Mouse (Mus musculus): ENCODE data around the gene Arhgap32. TPM values are rescaled to one million over a fixed set of nuclear protein-coding genes. Genes with fewer than 3 reads are reported as not detected.
"Not testable (repeated sequence)": the region's sequence is repeated elsewhere in the genome, so short reads cannot be mapped to it uniquely, and the experiment has no call there.

Gene Arhgap32
- polyA plus RNA-seq, 1 experiment from 2014 or later, result 4.3 TPM

- 86% methylated on average over 3 of the region's 3 CpGs for WGBS
- no peaks in the 10 kb centered on the region for H3K27me3 ChIP-seq (ENCODE audit: insufficient read depth, poor library complexity, severe bottlenecking)
- H3K27ac ChIP-seq, result no peak overlapping the region
- H3K9me3 ChIP-seq, result no peaks in the 10 kb centered on the region
- no peak for DNase-seq (ENCODE audit: low spot score)
- H3K36me3 ChIP-seq, result no peaks in the 10 kb centered on the region
- peaks cover 30% of the 10 kb centered on the region for H3K4me1 ChIP-seq
- no peak overlapping the region for H3K4me3 ChIP-seq
Measured at GRCm38 (mm10) chr9:32143451-32143850, 27.5 kb downstream of the Arhgap32 start.

DNA sequence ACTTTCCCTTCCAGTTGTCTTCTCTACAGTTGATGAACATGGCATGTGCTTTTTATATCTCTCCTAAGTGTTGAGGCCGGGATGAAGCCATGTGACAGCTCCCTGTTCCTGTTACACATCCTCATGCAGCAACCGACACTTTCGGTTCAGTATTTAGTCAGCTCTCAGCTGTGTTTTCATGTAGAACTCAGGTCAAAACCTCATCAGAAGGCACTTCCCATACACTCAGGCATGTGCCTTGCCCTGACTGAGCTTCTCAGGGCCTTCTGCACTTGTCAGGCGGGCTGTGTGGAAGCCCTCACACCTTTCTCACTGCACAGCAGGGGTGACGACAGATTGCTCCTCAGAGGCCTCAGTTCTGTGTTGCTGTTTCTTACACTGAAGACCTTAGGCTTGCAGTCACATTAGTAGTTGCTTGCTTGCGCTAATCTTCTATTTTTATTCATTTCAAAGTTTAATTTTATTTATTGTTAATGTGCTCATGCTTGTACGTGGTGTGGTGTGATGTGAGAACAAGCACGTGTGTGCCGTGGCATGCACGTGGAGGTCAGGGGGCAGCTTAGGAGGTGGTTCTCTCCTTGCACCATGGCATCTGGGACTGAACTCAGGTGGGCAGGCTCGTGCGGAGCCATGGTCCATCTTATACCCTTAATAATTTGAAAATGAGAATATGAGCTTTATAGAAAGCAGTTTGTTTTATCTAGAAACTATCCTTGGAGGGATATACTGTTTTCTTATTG is 30.5 kb downstream of the Arhgap32 start:
- DNase-seq (ENCODE audit: low spot score), result peak; percentile 80
- Histone ChIP-seq H3K4me1 (peaks cover 41% of the 10 kb centered on the region), H3K9me3 (no peaks in the 10 kb centered on the region), H3K36me3 (no peaks in the 10 kb centered on the region), H3K27me3 (ENCODE audit: insufficient read depth, poor library complexity, severe bottlenecking) (no peaks in the 10 kb centered on the region), H3K27ac (peak overlapping the region; percentile 65), H3K4me3 (peak overlapping the region; percentile 5; the same call in 1 of the 2 replicates)
- WGBS, result 38% methylated on average over 12 of the region's 12 CpGs

DNA sequence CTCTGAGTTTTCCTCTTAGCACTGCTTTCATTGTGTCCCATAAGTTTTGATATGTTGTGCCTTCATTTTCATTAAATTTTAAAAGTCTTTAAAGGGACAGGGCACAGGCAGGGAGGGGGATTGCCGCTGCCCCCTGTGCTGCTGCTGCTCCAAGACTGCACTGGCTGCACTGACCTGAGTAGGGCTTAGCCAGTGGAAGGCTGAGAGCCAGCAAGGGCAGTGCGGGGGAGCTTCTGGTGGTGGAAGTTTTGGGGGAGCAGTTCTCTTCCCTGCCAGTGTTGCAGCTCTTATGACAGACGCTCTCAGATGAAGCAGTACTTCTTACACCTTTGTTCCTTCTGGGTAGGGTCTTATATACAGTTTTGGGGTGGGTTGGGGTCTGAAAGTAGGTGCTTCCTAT is 33.3 kb downstream of the Arhgap32 start:
- H3K27ac ChIP-seq, result no peak overlapping the region
- DNase-seq (ENCODE audit: low spot score), result no peak
- no peak overlapping the region for H3K4me3 ChIP-seq
- H3K36me3 ChIP-seq, result no peaks in the 10 kb centered on the region
- H3K9me3 ChIP-seq, result no peaks in the 10 kb centered on the region
- peaks cover 32% of the 10 kb centered on the region for H3K4me1 ChIP-seq
- H3K27me3 ChIP-seq (ENCODE audit: insufficient read depth, poor library complexity, severe bottlenecking), result no peaks in the 10 kb centered on the region
- WGBS, result 78% methylated on average over 3 of the region's 3 CpGs

DNA sequence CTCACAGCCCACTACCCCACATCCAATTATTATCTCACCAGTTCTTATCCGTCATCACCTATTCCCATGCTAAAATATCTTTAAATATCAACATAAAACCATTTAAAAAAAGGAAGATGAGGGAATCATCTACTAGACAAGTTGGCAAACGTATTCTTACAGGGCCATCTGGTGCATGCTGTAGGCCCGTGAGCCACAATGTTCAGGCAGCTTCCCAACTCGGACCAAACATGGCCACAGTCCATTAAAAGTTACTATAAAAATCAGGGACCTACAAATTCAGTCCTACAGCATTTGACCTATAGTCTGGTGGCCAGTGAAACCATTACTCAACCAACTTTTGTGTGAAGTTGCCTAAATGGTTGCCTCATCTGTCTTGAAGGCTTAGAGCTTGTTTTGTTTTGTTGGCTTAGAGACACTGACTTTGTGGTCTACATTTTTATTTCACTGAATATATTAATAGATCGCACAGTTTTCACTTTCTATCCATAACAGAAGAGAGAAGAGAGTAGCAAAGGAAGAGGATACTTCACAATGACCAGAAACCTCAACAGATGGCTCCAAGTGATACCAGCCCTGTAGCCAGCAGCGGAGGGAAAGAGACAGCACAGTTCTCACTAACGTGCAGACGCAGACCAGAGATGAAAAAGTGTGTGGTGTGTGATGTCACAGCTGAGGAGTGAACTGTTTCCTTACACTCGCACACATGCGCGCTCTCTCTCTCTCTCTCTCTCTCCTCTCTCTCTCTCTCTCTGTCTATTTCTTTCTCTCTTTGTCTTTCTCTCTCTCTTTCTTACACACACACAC is 34.1 kb downstream of the Arhgap32 start:
- Histone ChIP-seq H3K27ac (no peak overlapping the region), H3K9me3 (no peaks in the 10 kb centered on the region), H3K4me3 (no peak overlapping the region), H3K4me1 (peaks cover 32% of the 10 kb centered on the region), H3K27me3 (ENCODE audit: insufficient read depth, poor library complexity, severe bottlenecking) (no peaks in the 10 kb centered on the region), H3K36me3 (no peaks in the 10 kb centered on the region)
- no peak for DNase-seq (ENCODE audit: low spot score)
- WGBS, result 80% methylated on average over 11 of the region's 11 CpGs

- no peak overlapping the region for H3K4me3 ChIP-seq
- no peaks in the 10 kb centered on the region for H3K36me3 ChIP-seq
- H3K9me3 ChIP-seq, result no peaks in the 10 kb centered on the region
- H3K27me3 ChIP-seq (ENCODE audit: insufficient read depth, poor library complexity, severe bottlenecking), result no peaks in the 10 kb centered on the region
- no peak for DNase-seq (ENCODE audit: low spot score)
- WGBS, result 70% methylated on average over 3 of the region's 3 CpGs
- H3K27ac ChIP-seq, result no peak overlapping the region
- peaks cover 8% of the 10 kb centered on the region; the same call in 1 of the 2 replicates for H3K4me1 ChIP-seq
Measured at GRCm38 (mm10) chr9:32154727-32155371, 38.9 kb downstream of the Arhgap32 start.

DNA sequence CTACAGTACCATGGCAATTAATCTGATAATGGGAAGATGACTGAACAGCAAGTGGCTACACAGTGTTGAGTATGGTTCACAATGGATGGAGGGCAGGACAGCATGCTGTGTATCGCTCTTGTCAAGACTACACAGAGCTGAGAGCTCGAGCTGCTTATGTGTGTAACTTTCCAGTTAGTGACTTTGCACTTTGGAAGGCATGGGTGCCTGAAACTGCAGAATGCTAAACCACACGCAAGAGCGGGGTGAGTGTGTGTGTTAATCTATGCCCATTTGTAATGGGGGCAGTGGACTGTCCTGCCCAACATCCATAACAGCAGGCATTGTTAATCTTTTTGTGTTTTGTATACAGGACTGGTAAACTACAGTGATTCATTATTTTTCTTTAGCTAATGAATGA is 40.8 kb downstream of the Arhgap32 start:
- Histone ChIP-seq H3K36me3 (no peaks in the 10 kb centered on the region), H3K4me3 (no peak overlapping the region), H3K4me1 (peaks cover 18% of the 10 kb centered on the region), H3K9me3 (no peaks in the 10 kb centered on the region), H3K27ac (no peak overlapping the region), H3K27me3 (ENCODE audit: insufficient read depth, poor library complexity, severe bottlenecking) (no peaks in the 10 kb centered on the region)
- WGBS, result 89% methylated on average over 4 of the region's 4 CpGs
- DNase-seq (ENCODE audit: low spot score), result no peak

DNA sequence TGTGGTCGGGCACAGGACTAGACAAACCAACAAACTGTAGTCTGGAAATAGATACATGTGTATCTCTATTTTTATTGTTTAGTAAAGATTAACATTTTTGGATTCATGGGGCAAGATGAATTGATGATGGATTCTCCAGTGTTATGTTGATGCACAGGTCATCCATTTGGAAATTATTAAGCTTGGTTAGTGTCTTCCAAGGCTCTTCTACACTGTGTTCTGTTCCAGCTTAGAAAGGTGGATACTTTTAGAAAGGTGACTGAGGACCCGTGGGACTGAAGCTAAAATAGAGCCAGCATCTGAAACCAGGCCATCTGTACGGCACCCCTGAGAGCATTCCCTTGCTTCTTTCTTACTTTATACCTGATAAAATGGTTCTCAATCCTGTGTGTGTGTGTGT is 41.3 kb downstream of the Arhgap32 start:
- WGBS, result 49% methylated on average over 3 of the region's 3 CpGs
- H3K36me3 ChIP-seq, result no peaks in the 10 kb centered on the region
- H3K27me3 ChIP-seq (ENCODE audit: insufficient read depth, poor library complexity, severe bottlenecking), result no peaks in the 10 kb centered on the region
- H3K4me3 ChIP-seq, result no peak overlapping the region
- no peak for DNase-seq (ENCODE audit: low spot score)
- H3K9me3 ChIP-seq, result no peaks in the 10 kb centered on the region
- H3K27ac ChIP-seq, result no peak overlapping the region
- H3K4me1 ChIP-seq, result peaks cover 18% of the 10 kb centered on the region

DNA sequence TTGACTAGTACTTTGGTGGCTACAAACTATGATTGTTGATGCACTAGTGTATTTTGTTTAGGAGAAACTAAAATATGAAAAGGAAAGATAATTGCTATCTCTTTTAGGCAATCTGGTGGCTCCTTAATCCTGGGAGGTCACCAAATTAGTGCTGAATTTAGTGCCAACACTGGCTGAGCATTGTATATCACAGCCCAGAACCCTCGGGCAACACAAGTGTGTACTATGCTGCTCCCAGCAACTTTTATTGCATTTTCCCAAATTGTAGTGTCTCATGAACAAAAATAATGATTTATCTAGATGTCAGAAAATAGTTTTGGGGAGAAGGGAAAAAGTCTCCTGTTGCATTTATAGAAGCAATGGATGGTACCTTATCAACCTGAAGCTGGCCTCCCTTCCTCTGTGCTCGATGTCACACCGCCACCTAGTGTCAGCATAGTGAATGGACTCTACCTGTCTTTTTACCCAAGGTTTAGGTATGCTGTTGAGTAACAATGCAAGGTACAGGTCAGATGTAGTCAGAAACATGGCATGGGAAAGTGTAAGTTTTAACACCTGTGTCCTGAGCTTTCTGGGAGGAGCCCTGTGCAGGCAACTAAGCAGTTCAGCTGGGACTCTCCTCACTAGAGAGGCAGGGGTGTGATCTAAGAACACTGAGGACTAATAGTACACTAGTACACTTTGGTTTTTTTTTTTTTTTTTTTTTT is 43.1 kb downstream of the Arhgap32 start:
- Histone ChIP-seq H3K27ac (no peak overlapping the region), H3K4me3 (no peak overlapping the region), H3K4me1 (peaks cover 26% of the 10 kb centered on the region), H3K9me3 (no peaks in the 10 kb centered on the region), H3K27me3 (ENCODE audit: insufficient read depth, poor library complexity, severe bottlenecking) (no peaks in the 10 kb centered on the region), H3K36me3 (no peaks in the 10 kb centered on the region)
- 25% methylated on average over 3 of the region's 3 CpGs for WGBS
- peak; percentile 83 for DNase-seq (ENCODE audit: low spot score)

GRCm38 (mm10) chr9:32159724-32160123 is 43.8 kb downstream of the Arhgap32 start:
- no peaks in the 10 kb centered on the region for H3K9me3 ChIP-seq
- WGBS, result 81% methylated on average over 3 of the region's 3 CpGs

DNA sequence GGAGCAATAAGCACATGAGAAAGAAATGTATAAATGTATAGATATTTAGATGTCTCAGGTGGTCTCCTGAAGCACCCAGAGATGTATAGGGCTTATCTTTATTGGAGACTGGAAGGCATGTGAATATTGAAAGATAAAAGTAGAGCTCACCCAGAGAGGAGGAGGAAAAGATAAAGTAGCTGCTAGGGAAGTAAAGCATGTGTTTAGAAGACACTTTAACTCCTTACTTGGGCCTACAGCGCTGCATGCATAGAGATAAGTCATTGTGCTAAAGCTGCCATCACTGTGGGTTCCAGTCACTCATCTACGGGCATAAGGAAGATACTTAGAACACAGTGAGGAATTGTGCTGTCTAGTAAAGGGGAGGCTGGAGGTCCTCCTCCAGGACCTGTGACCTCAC is 46.9 kb downstream of the Arhgap32 start:
- H3K4me3 ChIP-seq, result no peak overlapping the region
- WGBS, result 50% methylated on average over 2 of the region's 2 CpGs
- no peak for DNase-seq (ENCODE audit: low spot score)

More at GRCm38 (mm10) chr9:32159724-32160123, 43.8 kb downstream of the Arhgap32 start:
- peaks cover 26% of the 10 kb centered on the region for H3K4me1 ChIP-seq
- no peak overlapping the region for H3K27ac ChIP-seq
- H3K36me3 ChIP-seq, result no peaks in the 10 kb centered on the region
- no peak for DNase-seq (ENCODE audit: low spot score)
- H3K4me3 ChIP-seq, result no peak overlapping the region
- no peaks in the 10 kb centered on the region for H3K27me3 ChIP-seq (ENCODE audit: insufficient read depth, poor library complexity, severe bottlenecking)

GRCm38 (mm10) chr9:32163820-32164219 is 47.9 kb downstream of the Arhgap32 start:
- not testable (repeated sequence) for H3K27me3 ChIP-seq (ENCODE audit: insufficient read depth, poor library complexity, severe bottlenecking); H3K9me3 ChIP-seq; DNase-seq (ENCODE audit: low spot score); H3K4me3 ChIP-seq; H3K27ac ChIP-seq; H3K36me3 ChIP-seq
- peaks cover 22% of the 10 kb centered on the region for H3K4me1 ChIP-seq
- 87% methylated on average over 6 of the region's 6 CpGs for WGBS

More for the DNA sequence above, 46.9 kb downstream of the Arhgap32 start:
- Histone ChIP-seq H3K9me3 (no peaks in the 10 kb centered on the region), H3K36me3 (0 out of 2 replicates have a peak, but pooled peaks cover 3% of the 10 kb centered on the region), H3K27ac (no peak overlapping the region), H3K4me1 (peaks cover 22% of the 10 kb centered on the region), H3K27me3 (ENCODE audit: insufficient read depth, poor library complexity, severe bottlenecking) (no peaks in the 10 kb centered on the region)

- no peak overlapping the region for H3K27ac ChIP-seq
- H3K36me3 ChIP-seq, result 0 out of 2 replicates have a peak, but pooled peaks cover 3% of the 10 kb centered on the region
- DNase-seq (ENCODE audit: low spot score), result no peak
- 88% methylated on average over 5 of the region's 5 CpGs for WGBS
- H3K27me3 ChIP-seq (ENCODE audit: insufficient read depth, poor library complexity, severe bottlenecking), result no peaks in the 10 kb centered on the region
- H3K4me3 ChIP-seq, result no peak overlapping the region
- H3K4me1 ChIP-seq, result no peaks in the 10 kb centered on the region
- H3K9me3 ChIP-seq, result no peaks in the 10 kb centered on the region
Measured at GRCm38 (mm10) chr9:32168546-32169137, 52.7 kb downstream of the Arhgap32 start.
